Mouse (Mus musculus): Measurements from ENCODE around the gene Cacnb1. TPM values are rescaled to one million over a fixed set of nuclear protein-coding genes. Genes with fewer than 3 reads are reported as not detected.

Gene Cacnb1
- polyA plus RNA-seq, 1 experiment from 2014 or later: 37.1 TPM

- H3K9ac ChIP-seq (replicated peaks; ENCODE audit: low read depth, low read length): no peak overlapping the region; the same call in 1 of the 2 replicates
- 54% methylated on average over 5 of the region's 5 CpGs for WGBS
- no peaks in the 10 kb centered on the region for H3K36me3 ChIP-seq (ENCODE audit: control insufficient read depth, insufficient read depth, low read length)
- no peak overlapping the region for H3K27ac ChIP-seq (ENCODE audit: low read depth, low read length)
- H3K4me3 ChIP-seq (ENCODE audit: low read depth, low read length): no peak overlapping the region
- H3K4me1 ChIP-seq (ENCODE audit: control insufficient read depth, insufficient read depth, low read length): no peaks in the 10 kb centered on the region; the same call in 1 of the 2 replicates
- no peak overlapping the region for H3K4me2 ChIP-seq (ENCODE audit: low read depth, low read length)
- no peaks in the 10 kb centered on the region for H3K9me3 ChIP-seq (ENCODE audit: control insufficient read depth, low read length)
- no peak for ATAC-seq (ENCODE audit: low read depth)
- no peaks in the 10 kb centered on the region for H3K27me3 ChIP-seq (ENCODE audit: control insufficient read depth, insufficient read depth, low read length)
These were observed 63.5 kb downstream of the Cacnb1 start for GRCm38 (mm10) chr11:97959300-97959680.

- Histone ChIP-seq H3K9me3 (ENCODE audit: control insufficient read depth, low read length) (no peaks in the 10 kb centered on the region), H3K36me3 (ENCODE audit: control insufficient read depth, insufficient read depth, low read length) (no peaks in the 10 kb centered on the region), H3K27ac (ENCODE audit: low read depth, low read length) (no peak overlapping the region), H3K9ac (replicated peaks; ENCODE audit: low read depth, low read length) (no peak overlapping the region), H3K27me3 (ENCODE audit: control insufficient read depth, insufficient read depth, low read length) (no peaks in the 10 kb centered on the region), H3K4me1 (ENCODE audit: control insufficient read depth, insufficient read depth, low read length) (no peaks in the 10 kb centered on the region; the same call in 1 of the 2 replicates), H3K4me2 (ENCODE audit: low read depth, low read length) (no peak overlapping the region), H3K4me3 (ENCODE audit: low read depth, low read length) (no peak overlapping the region)
- WGBS: 84% methylated on average over 7 of the region's 7 CpGs
- no peak for ATAC-seq (ENCODE audit: low read depth)
These were observed 64.1 kb downstream of the Cacnb1 start for GRCm38 (mm10) chr11:97958641-97959299.

GRCm38 (mm10) chr11:97956905-97957560 lies 65.8 kb downstream of the Cacnb1 start:
- H3K36me3 ChIP-seq (ENCODE audit: control insufficient read depth, insufficient read depth, low read length): no peaks in the 10 kb centered on the region
- H3K4me2 ChIP-seq (ENCODE audit: low read depth, low read length): no peak overlapping the region
- peak; percentile 61; the same call in 1 of the 2 replicates for ATAC-seq (ENCODE audit: low read depth)
- no peaks in the 10 kb centered on the region; the same call in 1 of the 2 replicates for H3K4me1 ChIP-seq (ENCODE audit: control insufficient read depth, insufficient read depth, low read length)
- no peak overlapping the region for H3K4me3 ChIP-seq (ENCODE audit: low read depth, low read length)
- no peak overlapping the region for H3K9ac ChIP-seq (replicated peaks; ENCODE audit: low read depth, low read length)
- WGBS: 37% methylated on average over 6 of the region's 6 CpGs
- no peak overlapping the region for H3K27ac ChIP-seq (ENCODE audit: low read depth, low read length)
- no peaks in the 10 kb centered on the region for H3K27me3 ChIP-seq (ENCODE audit: control insufficient read depth, insufficient read depth, low read length)
- no peaks in the 10 kb centered on the region for H3K9me3 ChIP-seq (ENCODE audit: control insufficient read depth, low read length)

GRCm38 (mm10) chr11:97955915-97956314 lies 66.9 kb downstream of the Cacnb1 start:
- Histone ChIP-seq H3K27ac (ENCODE audit: low read depth, low read length) (no peak overlapping the region), H3K27me3 (ENCODE audit: control insufficient read depth, insufficient read depth, low read length) (no peaks in the 10 kb centered on the region), H3K4me3 (ENCODE audit: low read depth, low read length) (no peak overlapping the region), H3K4me2 (ENCODE audit: low read depth, low read length) (no peak overlapping the region), H3K9ac (replicated peaks; ENCODE audit: low read depth, low read length) (no peak overlapping the region), H3K36me3 (ENCODE audit: control insufficient read depth, insufficient read depth, low read length) (no peaks in the 10 kb centered on the region), H3K4me1 (ENCODE audit: control insufficient read depth, insufficient read depth, low read length) (no peaks in the 10 kb centered on the region; the same call in 1 of the 2 replicates), H3K9me3 (ENCODE audit: control insufficient read depth, low read length) (no peaks in the 10 kb centered on the region)
- ATAC-seq (ENCODE audit: low read depth): no peak
- WGBS: 34% methylated on average over 4 of the region's 4 CpGs

- Histone ChIP-seq H3K4me2 (ENCODE audit: low read depth, low read length) (no peak overlapping the region), H3K9ac (replicated peaks; ENCODE audit: low read depth, low read length) (no peak overlapping the region), H3K27me3 (ENCODE audit: control insufficient read depth, insufficient read depth, low read length) (no peaks in the 10 kb centered on the region), H3K9me3 (ENCODE audit: control insufficient read depth, low read length) (no peaks in the 10 kb centered on the region), H3K36me3 (ENCODE audit: control insufficient read depth, insufficient read depth, low read length) (no peaks in the 10 kb centered on the region), H3K4me3 (ENCODE audit: low read depth, low read length) (no peak overlapping the region), H3K27ac (ENCODE audit: low read depth, low read length) (no peak overlapping the region), H3K4me1 (ENCODE audit: control insufficient read depth, insufficient read depth, low read length) (no peaks in the 10 kb centered on the region; the same call in 1 of the 2 replicates)
- WGBS: 87% methylated on average over 9 of the region's 9 CpGs
- ATAC-seq (ENCODE audit: low read depth): no peak
These were observed 67.5 kb downstream of the Cacnb1 start for GRCm38 (mm10) chr11:97955146-97955902.

- Histone ChIP-seq H3K4me3 (ENCODE audit: low read depth, low read length) (no peak overlapping the region), H3K9ac (replicated peaks; ENCODE audit: low read depth, low read length) (no peak overlapping the region), H3K4me2 (ENCODE audit: low read depth, low read length) (no peak overlapping the region), H3K4me1 (ENCODE audit: control insufficient read depth, insufficient read depth, low read length) (no peaks in the 10 kb centered on the region; the same call in 1 of the 2 replicates), H3K9me3 (ENCODE audit: control insufficient read depth, low read length) (no peaks in the 10 kb centered on the region), H3K27me3 (ENCODE audit: control insufficient read depth, insufficient read depth, low read length) (no peaks in the 10 kb centered on the region), H3K27ac (ENCODE audit: low read depth, low read length) (no peak overlapping the region), H3K36me3 (ENCODE audit: control insufficient read depth, insufficient read depth, low read length) (no peaks in the 10 kb centered on the region)
- 72% methylated on average over 14 of the region's 14 CpGs for WGBS
- no peak for ATAC-seq (ENCODE audit: low read depth)
These were observed 68.2 kb downstream of the Cacnb1 start for GRCm38 (mm10) chr11:97954469-97955141.

GRCm38 (mm10) chr11:97953939-97954275 lies 68.9 kb downstream of the Cacnb1 start:
- Histone ChIP-seq H3K4me3 (ENCODE audit: low read depth, low read length) (no peak overlapping the region), H3K36me3 (ENCODE audit: control insufficient read depth, insufficient read depth, low read length) (no peaks in the 10 kb centered on the region), H3K4me2 (ENCODE audit: low read depth, low read length) (no peak overlapping the region), H3K27me3 (ENCODE audit: control insufficient read depth, insufficient read depth, low read length) (no peaks in the 10 kb centered on the region), H3K9me3 (ENCODE audit: control insufficient read depth, low read length) (no peaks in the 10 kb centered on the region), H3K27ac (ENCODE audit: low read depth, low read length) (no peak overlapping the region), H3K4me1 (ENCODE audit: control insufficient read depth, insufficient read depth, low read length) (no peaks in the 10 kb centered on the region; the same call in 1 of the 2 replicates), H3K9ac (replicated peaks; ENCODE audit: low read depth, low read length) (no peak overlapping the region)
- 95% methylated on average over 6 of the region's 6 CpGs for WGBS
- no peak for ATAC-seq (ENCODE audit: low read depth)

GRCm38 (mm10) chr11:97953179-97953938 lies 69.5 kb downstream of the Cacnb1 start:
- no peaks in the 10 kb centered on the region for H3K9me3 ChIP-seq (ENCODE audit: control insufficient read depth, low read length)
- H3K36me3 ChIP-seq (ENCODE audit: control insufficient read depth, insufficient read depth, low read length): no peaks in the 10 kb centered on the region
- 82% methylated on average over 15 of the region's 16 CpGs for WGBS
- no peak overlapping the region for H3K27ac ChIP-seq (ENCODE audit: low read depth, low read length)
- H3K4me1 ChIP-seq (ENCODE audit: control insufficient read depth, insufficient read depth, low read length): no peaks in the 10 kb centered on the region; the same call in 1 of the 2 replicates
- no peak overlapping the region for H3K4me2 ChIP-seq (ENCODE audit: low read depth, low read length)
- ATAC-seq (ENCODE audit: low read depth): no peak
- H3K9ac ChIP-seq (replicated peaks; ENCODE audit: low read depth, low read length): no peak overlapping the region
- no peak overlapping the region for H3K4me3 ChIP-seq (ENCODE audit: low read depth, low read length)
- H3K27me3 ChIP-seq (ENCODE audit: control insufficient read depth, insufficient read depth, low read length): no peaks in the 10 kb centered on the region

Measured in neural tube, embryonic 14.5 days (tissue).